Mouse (Mus musculus): ENCODE results near the gene Tshz2. TPM values are rescaled to one million over a fixed set of nuclear protein-coding genes. Genes with fewer than 3 reads are reported as not detected.

Tshz2 gene
- polyA plus RNA-seq, 1 experiment: 42.1 TPM

- DNase-seq (ENCODE audit: low spot score): peak; percentile 32
These were observed 370.0 kb downstream of the Tshz2 start for GRCm38 (mm10) chr2:170002594-170003504.

- no peak for DNase-seq (ENCODE audit: low spot score)
These were observed 370.9 kb downstream of the Tshz2 start for GRCm38 (mm10) chr2:170003666-170004065.

- DNase-seq (ENCODE audit: low spot score): no peak
These were observed 374.0 kb downstream of the Tshz2 start for GRCm38 (mm10) chr2:170006829-170007228.

- DNase-seq (ENCODE audit: low spot score): no peak
These were observed 374.7 kb downstream of the Tshz2 start for GRCm38 (mm10) chr2:170007426-170007958.

- DNase-seq (ENCODE audit: low spot score): no peak
These were observed 376.9 kb downstream of the Tshz2 start for GRCm38 (mm10) chr2:170009729-170010128.

- no peak for DNase-seq (ENCODE audit: low spot score)
These were observed 379.0 kb downstream of the Tshz2 start for GRCm38 (mm10) chr2:170011858-170012257.

GRCm38 (mm10) chr2:170017302-170017701, 384.5 kb downstream of the Tshz2 start:
- no peak for DNase-seq (ENCODE audit: low spot score)

GRCm38 (mm10) chr2:170017926-170018325, 385.1 kb downstream of the Tshz2 start:
- DNase-seq (ENCODE audit: low spot score): no peak

- DNase-seq (ENCODE audit: low spot score): no peak
These were observed 390.1 kb downstream of the Tshz2 start for GRCm38 (mm10) chr2:170022953-170023352.

GRCm38 (mm10) chr2:170023741-170024140, 390.9 kb downstream of the Tshz2 start:
- DNase-seq (ENCODE audit: low spot score): no peak

- no peak for DNase-seq (ENCODE audit: low spot score)
These were observed 392.1 kb downstream of the Tshz2 start for GRCm38 (mm10) chr2:170024939-170025338.

- no peak for DNase-seq (ENCODE audit: low spot score)
These were observed 393.1 kb downstream of the Tshz2 start for GRCm38 (mm10) chr2:170025896-170026295.

- DNase-seq (ENCODE audit: low spot score): no peak
These were observed 395.0 kb downstream of the Tshz2 start for GRCm38 (mm10) chr2:170027837-170028236.

GRCm38 (mm10) chr2:170028488-170029303, 395.9 kb downstream of the Tshz2 start:
- no peak for DNase-seq (ENCODE audit: low spot score)

- no peak for DNase-seq (ENCODE audit: low spot score)
These were observed 396.6 kb downstream of the Tshz2 start for GRCm38 (mm10) chr2:170029304-170029856.

GRCm38 (mm10) chr2:170031226-170031625, 398.4 kb downstream of the Tshz2 start:
- DNase-seq (ENCODE audit: low spot score): no peak

GRCm38 (mm10) chr2:170031872-170032271, 399.1 kb downstream of the Tshz2 start:
- no peak for DNase-seq (ENCODE audit: low spot score)

- no peak for DNase-seq (ENCODE audit: low spot score)
These were observed 400.4 kb downstream of the Tshz2 start for GRCm38 (mm10) chr2:170033219-170033618.

- DNase-seq (ENCODE audit: low spot score): no peak
These were observed 402.0 kb downstream of the Tshz2 start for GRCm38 (mm10) chr2:170034794-170035193.

GRCm38 (mm10) chr2:170036791-170037241, 404.0 kb downstream of the Tshz2 start:
- DNase-seq (ENCODE audit: low spot score): no peak

GRCm38 (mm10) chr2:170037346-170037745, 404.5 kb downstream of the Tshz2 start:
- DNase-seq (ENCODE audit: low spot score): no peak

GRCm38 (mm10) chr2:170039772-170040171, 407.0 kb downstream of the Tshz2 start:
- no peak for DNase-seq (ENCODE audit: low spot score)

Measured in urinary bladder, adult 2 months (tissue).